In the genomic region with DNA sequence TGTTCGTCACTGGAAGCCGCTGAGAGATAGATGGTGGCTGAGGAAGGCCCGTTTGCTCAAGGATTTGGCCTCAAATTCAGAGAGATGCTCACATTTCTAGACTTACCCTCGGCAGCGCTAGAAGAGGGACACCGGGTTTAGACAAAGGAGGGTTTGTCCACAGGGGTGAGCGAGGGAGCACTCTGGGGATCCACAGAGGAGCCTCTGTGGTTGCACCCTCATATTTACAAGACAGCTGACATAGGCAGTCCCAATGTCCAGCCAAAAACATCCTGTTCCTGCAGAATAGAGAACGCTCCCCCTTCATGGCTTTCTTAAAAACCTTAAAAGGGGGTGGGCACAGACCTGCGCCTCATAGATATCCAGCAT, we compare ENCODE assay signal across 15 mouse cellular contexts. TPM values are rescaled to one million over a fixed set of nuclear protein-coding genes. Genes with fewer than 3 reads are reported as not detected.
DNase-seq lines count a peak whose midpoint lies in the region; ATAC-seq and TF ChIP-seq lines count a peak whose summit lies in the region.
"Had no signal": no experiment of that assay in that cellular context is flagged by ENCODE, and none has a peak within 500 bp of the region (broad histone marks: within the 10 kb centered on the region; RNA-seq: fewer than 3 reads in every experiment).

No protein-coding gene starts in this region.

- H3K4me1 ChIP-seq in intestine, embryonic 14.5 days (replicated peaks; ENCODE audit: control insufficient read depth, insufficient read depth, low read length), result peaks cover 11% of the 10 kb centered on the region
- 0 out of 2 replicates have a peak, but pooled peaks cover 9% of the 10 kb centered on the region for H3K4me1 ChIP-seq in intestine, embryonic 15.5 days (replicated peaks)
- peaks cover 35% of the 10 kb centered on the region for H3K4me1 ChIP-seq in bone marrow macrophage, adult 2 months (ENCODE audit: control insufficient read depth, insufficient read depth, low read length)
- peaks cover 16% of the 10 kb centered on the region for H3K4me1 ChIP-seq in embryonic facial prominence, embryonic 12.5 days
- peaks cover 17% of the 10 kb centered on the region for H3K4me1 ChIP-seq in limb, embryonic 14.5 days (ENCODE audit: control insufficient read depth, insufficient read depth, low read length)

- 0 out of 2 replicates have a peak overlapping the region, but pooled peaks have one; percentile 39 for H3K27ac ChIP-seq in intestine, embryonic 14.5 days (ENCODE audit: low read depth)
- H3K27ac ChIP-seq in intestine, embryonic 15.5 days, result no peak overlapping the region
- peak overlapping the region; percentile 59 for H3K27ac ChIP-seq in bone marrow macrophage, adult 2 months (ENCODE audit: insufficient read depth, low read depth, low read length)
- H3K27ac ChIP-seq in embryonic facial prominence, embryonic 12.5 days, result peak overlapping the region; percentile 24; the same call in 1 of the 2 replicates
- no peak overlapping the region for H3K27ac ChIP-seq in limb, embryonic 14.5 days (replicated peaks; ENCODE audit: low read depth, low read length)

- no peaks in the 10 kb centered on the region for H3K27me3 ChIP-seq in intestine, embryonic 14.5 days (replicated peaks; ENCODE audit: control insufficient read depth, insufficient read depth, low read length)
- no peaks in the 10 kb centered on the region for H3K27me3 ChIP-seq in intestine, embryonic 15.5 days (replicated peaks)
- H3K27me3 ChIP-seq in embryonic facial prominence, embryonic 12.5 days, result no peaks in the 10 kb centered on the region
- H3K27me3 ChIP-seq in limb, embryonic 14.5 days (ENCODE audit: control insufficient read depth, insufficient read depth, low read length), result no peaks in the 10 kb centered on the region

- no peaks in the 10 kb centered on the region for H3K9me3 ChIP-seq in intestine, embryonic 14.5 days (ENCODE audit: control insufficient read depth, low read length)
- H3K9me3 ChIP-seq in intestine, embryonic 15.5 days, result no peaks in the 10 kb centered on the region
- no peaks in the 10 kb centered on the region for H3K9me3 ChIP-seq in embryonic facial prominence, embryonic 12.5 days
- no peaks in the 10 kb centered on the region for H3K9me3 ChIP-seq in limb, embryonic 14.5 days (ENCODE audit: control insufficient read depth, low read length)

- no peak overlapping the region for H3K4me2 ChIP-seq in intestine, embryonic 14.5 days (ENCODE audit: low read length)
- no peak overlapping the region for H3K4me2 ChIP-seq in intestine, embryonic 15.5 days (replicated peaks)
- no peak overlapping the region for H3K4me2 ChIP-seq in embryonic facial prominence, embryonic 12.5 days (replicated peaks)
- H3K4me2 ChIP-seq in limb, embryonic 14.5 days (replicated peaks; ENCODE audit: low read depth, low read length, severe bottlenecking), result no peak overlapping the region

- no peak for ATAC-seq in intestine, embryonic 14.5 days (replicated peaks; ENCODE audit: low FRiP score, low TSS enrichment, low read depth)
- ATAC-seq in intestine, embryonic 15.5 days, result no peak
- no peak for ATAC-seq in embryonic facial prominence, embryonic 12.5 days (ENCODE audit: insufficient number of reproducible peaks, insufficient read depth, low FRiP score, low TSS enrichment)
- no peak for ATAC-seq in limb, embryonic 14.5 days (ENCODE audit: low FRiP score, low read depth)
- ATAC-seq: activated CD4-positive, CD25-positive, alpha-beta regulatory T cell, adult 4 months; CD4-positive, CD25-positive, alpha-beta regulatory T cell, adult 4 months had no signal

- no peak for TF ChIP-seq POLR2A in bone marrow macrophage, adult 2 months (IDR thresholded peaks at IDR 0.05; ENCODE audit: borderline replicate concordance, low read depth, low read length)
- no peak for TF ChIP-seq POLR2A in limb, embryonic 14.5 days (IDR thresholded peaks at IDR 0.05; ENCODE audit: borderline replicate concordance, extremely low read depth, insufficient read depth, insufficient read length)

- no peak for DNase-seq in intestine, embryonic 14.5 days (ENCODE audit: low spot score)
- DNase-seq in limb, embryonic 14.5 days (ENCODE audit: low spot score), result no peak
- no peak for DNase-seq in cerebellum, postnatal 36 days
- no peak for DNase-seq in left cerebral cortex, postnatal 36 days (ENCODE audit: low spot score in 2 of 2)
- DNase-seq: cerebellum, adult 18-20 months; gastrocnemius, postnatal 25 days; kidney, adult 18-20 months; right cerebral cortex, postnatal 4 days; thymus, postnatal 14 days had no signal

- H3K9ac ChIP-seq in intestine, embryonic 14.5 days (ENCODE audit: low read length), result no peak overlapping the region
- no peak overlapping the region for H3K9ac ChIP-seq in intestine, embryonic 15.5 days
- no peak overlapping the region for H3K9ac ChIP-seq in embryonic facial prominence, embryonic 12.5 days
- 0 out of 2 replicates have a peak overlapping the region, but pooled peaks have one; percentile 25 for H3K9ac ChIP-seq in limb, embryonic 14.5 days (ENCODE audit: low read depth, low read length, severe bottlenecking)

- H3K36me3 ChIP-seq in intestine, embryonic 14.5 days (ENCODE audit: control insufficient read depth, insufficient read depth, low read length), result no peaks in the 10 kb centered on the region
- no peaks in the 10 kb centered on the region for H3K36me3 ChIP-seq in intestine, embryonic 15.5 days
- H3K36me3 ChIP-seq in embryonic facial prominence, embryonic 12.5 days, result no peaks in the 10 kb centered on the region
- no peaks in the 10 kb centered on the region for H3K36me3 ChIP-seq in limb, embryonic 14.5 days (ENCODE audit: control insufficient read depth, insufficient read depth, low read length)

- TF ChIP-seq CTCF in bone marrow macrophage, adult 2 months (IDR thresholded peaks at IDR 0.05; ENCODE audit: low read depth, low read length), result no peak

- WGBS in intestine, embryonic 14.5 days, result 78% methylated on average over 9 of the region's 9 CpGs
- WGBS in intestine, embryonic 15.5 days, result 75% methylated on average over 9 of the region's 9 CpGs
- WGBS in embryonic facial prominence, embryonic 12.5 days, result 46% methylated on average over 9 of the region's 9 CpGs
- WGBS in limb, embryonic 14.5 days, result 72% methylated on average over 9 of the region's 9 CpGs

- intact Hi-C loops in left cerebral cortex, postnatal 36 days (cut with DNase I), result no loop called here

- no peak overlapping the region for H3K4me3 ChIP-seq in intestine, embryonic 14.5 days (ENCODE audit: low read depth, low read length)
- no peak overlapping the region for H3K4me3 ChIP-seq in intestine, embryonic 15.5 days (replicated peaks)
- H3K4me3 ChIP-seq in bone marrow macrophage, adult 2 months (ENCODE audit: insufficient read depth, low read length), result no peak overlapping the region
- no peak overlapping the region for H3K4me3 ChIP-seq in embryonic facial prominence, embryonic 12.5 days
- H3K4me3 ChIP-seq in limb, embryonic 14.5 days (replicated peaks; ENCODE audit: low read length), result no peak overlapping the region

RNA-seq across cellular contexts. Expression of gene Fzd7, which starts 16.6 kb away (rescaled TPM):
- polyA plus RNA-seq in intestine, embryonic 14.5 days (2014; fragmentation: Nextera tagmentation; extraction: Ambion mirVana), result 10.8 and 11.5 TPM in 2 replicates
- 6.3 and 7.5 TPM in 2 replicates for polyA plus RNA-seq in intestine, embryonic 15.5 days (2015; fragmentation: Nextera tagmentation; extraction: Ambion mirVana)
- polyA plus RNA-seq in bone marrow macrophage, adult 2 months (2012; ENCODE audit: insufficient read depth, insufficient read length, missing spikeins), result 4.3 and 4.5 TPM in 2 replicates
- polyA plus RNA-seq in embryonic facial prominence, embryonic 12.5 days (2016; fragmentation: Nextera tagmentation; extraction: Ambion mirVana), result 26.3 and 28.5 TPM in 2 replicates
- polyA plus RNA-seq in limb, embryonic 14.5 days (2012; rRNA removed), result 27.5 and 38.0 TPM in 2 replicates
- polyA plus RNA-seq in limb, embryonic 14.5 days (2014; fragmentation: Nextera tagmentation; extraction: Ambion mirVana), result 14.8 and 14.9 TPM in 2 replicates
- total RNA-seq in left cerebral cortex, postnatal 36 days (2021), result 1 to 10 TPM; 5.5 to 6.4 TPM
- polyA plus RNA-seq: activated CD4-positive, CD25-positive, alpha-beta regulatory T cell, adult 4 months; CD4-positive, CD25-positive, alpha-beta regulatory T cell, adult 4 months had no signal

RNA-seq across cellular contexts. Expression of gene Gm973, which starts 50.4 kb away (rescaled TPM):
- polyA plus RNA-seq in intestine, embryonic 14.5 days (2014; fragmentation: Nextera tagmentation; extraction: Ambion mirVana), result 0.42 and 0.46 TPM in 2 replicates
- polyA plus RNA-seq in intestine, embryonic 15.5 days (2015; fragmentation: Nextera tagmentation; extraction: Ambion mirVana), result 0.43 and 0.76 TPM in 2 replicates
- polyA plus RNA-seq in bone marrow macrophage, adult 2 months (2012; ENCODE audit: insufficient read depth, insufficient read length, missing spikeins), result not detected in 2 replicates
- 0.67 and 0.82 TPM in 2 replicates for polyA plus RNA-seq in embryonic facial prominence, embryonic 12.5 days (2016; fragmentation: Nextera tagmentation; extraction: Ambion mirVana)
- polyA plus RNA-seq in limb, embryonic 14.5 days (2012; rRNA removed), result 2.2 and 2.8 TPM in 2 replicates
- 1.8 and 2.1 TPM in 2 replicates for polyA plus RNA-seq in limb, embryonic 14.5 days (2014; fragmentation: Nextera tagmentation; extraction: Ambion mirVana)
- 10 to 100 TPM; 12.2 to 12.5 TPM for total RNA-seq in left cerebral cortex, postnatal 36 days (2021)
- polyA plus RNA-seq: activated CD4-positive, CD25-positive, alpha-beta regulatory T cell, adult 4 months; liver, embryonic 16.5 days had no signal

Comparison
In these comparisons a context has a peak if more than half of its experiments do, and no peak if none do; other contexts are left out.
1. H3K27ac ChIP-seq: peak in intestine, embryonic 14.5 days (single experiment), bone marrow macrophage, adult 2 months (single experiment) and embryonic facial prominence, embryonic 12.5 days (single experiment); none in intestine, embryonic 15.5 days (single experiment) and limb, embryonic 14.5 days (single experiment).